In genomic region chr1:179096993-179097392, GRCm38 (mm10) we compare ENCODE assay signal across 22 mouse cellular contexts.
DNase-seq lines count a peak whose midpoint lies in the region; ATAC-seq and TF ChIP-seq lines count a peak whose summit lies in the region.
"Had no signal": no experiment of that assay in that cellular context is flagged by ENCODE, and none has a peak within 500 bp of the region (broad histone marks: within the 10 kb centered on the region; RNA-seq: fewer than 3 reads in every experiment).

No protein-coding gene starts in this region.

- 26% methylated on average over 8 of the region's 8 CpGs for WGBS in stomach, embryonic 14.5 days
- 42% methylated on average over 8 of the region's 8 CpGs for WGBS in stomach, postnatal 0 days
- WGBS in limb, embryonic 11.5 days: 14% methylated on average over 8 of the region's 8 CpGs

- peak; percentile 61; the same call in 1 of the 2 replicates for ATAC-seq in stomach, embryonic 14.5 days (ENCODE audit: insufficient number of reproducible peaks, insufficient read depth, low FRiP score, low read depth)
- no peak for ATAC-seq in stomach, postnatal 0 days (ENCODE audit: low FRiP score, low TSS enrichment)
- peak; percentile 61; the same call in 1 of the 2 replicates for ATAC-seq in limb, embryonic 11.5 days (ENCODE audit: insufficient number of reproducible peaks, low FRiP score, low TSS enrichment, low read depth)
- ATAC-seq: CD4-positive, CD25-positive, alpha-beta regulatory T cell, adult 4 months; forebrain, embryonic 15.5 days; inflammation-experienced regulatory T-cells, adult 6 months had no signal

- peaks cover 12% of the 10 kb centered on the region; the same call in 1 of the 2 replicates for H3K4me1 ChIP-seq in stomach, embryonic 14.5 days (ENCODE audit: control insufficient read depth, insufficient read depth, low read length)
- no peaks in the 10 kb centered on the region for H3K4me1 ChIP-seq in stomach, postnatal 0 days (replicated peaks; ENCODE audit: control insufficient read depth, insufficient read depth)
- H3K4me1 ChIP-seq in limb, embryonic 11.5 days (ENCODE audit: control insufficient read depth, insufficient read depth, low read length): peaks cover 26% of the 10 kb centered on the region
- H3K4me1 ChIP-seq: forebrain, embryonic 15.5 days; lung, embryonic 15.5 days had no signal

- H3K36me3 ChIP-seq in stomach, embryonic 14.5 days (ENCODE audit: control insufficient read depth, insufficient read depth, low read length): no peaks in the 10 kb centered on the region
- no peaks in the 10 kb centered on the region for H3K36me3 ChIP-seq in stomach, postnatal 0 days (ENCODE audit: control insufficient read depth, insufficient read depth, low read length)
- H3K36me3 ChIP-seq in limb, embryonic 11.5 days (ENCODE audit: control insufficient read depth, insufficient read depth, low read length): no peaks in the 10 kb centered on the region
- H3K36me3 ChIP-seq: forebrain, embryonic 15.5 days; heart, embryonic 10.5 days; hindbrain, embryonic 12.5 days; liver, embryonic 13.5 days; lung, embryonic 15.5 days had no signal

- peak overlapping the region; percentile 44 for H3K27ac ChIP-seq in stomach, embryonic 14.5 days (ENCODE audit: low read length)
- H3K27ac ChIP-seq in stomach, postnatal 0 days (replicated peaks): no peak overlapping the region
- peak overlapping the region; percentile 76 for H3K27ac ChIP-seq in limb, embryonic 11.5 days (replicated peaks; ENCODE audit: low read depth, low read length)
- H3K27ac ChIP-seq: forebrain, embryonic 15.5 days; gastrocnemius, adult 2 months; heart, embryonic 10.5 days; hindbrain, embryonic 12.5 days; liver, embryonic 13.5 days; lung, embryonic 15.5 days had no signal

- peak; percentile 46 for DNase-seq in embryo, embryonic 10.5 days (ENCODE audit: low spot score)
- DNase-seq in embryo, embryonic 9.5 days (ENCODE audit: extremely low spot score): no peak
- DNase-seq in stomach, postnatal 0 days (ENCODE audit: low spot score): no peak
- DNase-seq in limb, embryonic 11.5 days (ENCODE audit: low spot score): peak; percentile 60
- DNase-seq in layer of hippocampus, adult 9-10 months (ENCODE audit: low spot score): no peak
- DNase-seq in ovary, postnatal 14 days (ENCODE audit: low spot score): no peak
- no peak for DNase-seq in kidney, postnatal 10 days
- DNase-seq: cerebellum, adult 18-20 months; cerebellum, postnatal 25 days; gastrocnemius, adult 2 months; heart, postnatal 10 days; kidney, postnatal 4 days; liver, embryonic 13.5 days; lung, postnatal 4 days; thymus, postnatal 4 days had no signal

- H3K27me3 ChIP-seq in stomach, embryonic 14.5 days (ENCODE audit: control insufficient read depth, insufficient read depth, low read length): no peaks in the 10 kb centered on the region
- no peaks in the 10 kb centered on the region for H3K27me3 ChIP-seq in stomach, postnatal 0 days (ENCODE audit: control insufficient read depth, insufficient read depth, low read length)
- H3K27me3 ChIP-seq in limb, embryonic 11.5 days (ENCODE audit: control insufficient read depth, insufficient read depth, low read length): no peaks in the 10 kb centered on the region
- H3K27me3 ChIP-seq: forebrain, embryonic 15.5 days; hindbrain, embryonic 12.5 days; liver, embryonic 13.5 days; lung, embryonic 15.5 days had no signal

- H3K4me3 ChIP-seq in stomach, embryonic 14.5 days (ENCODE audit: low read depth, low read length): no peak overlapping the region
- no peak overlapping the region for H3K4me3 ChIP-seq in stomach, postnatal 0 days (ENCODE audit: low read depth, low read length)
- no peak overlapping the region for H3K4me3 ChIP-seq in limb, embryonic 11.5 days (ENCODE audit: low read depth, low read length)
- H3K4me3 ChIP-seq: forebrain, embryonic 15.5 days; gastrocnemius, adult 2 months; heart, embryonic 10.5 days; hindbrain, embryonic 12.5 days; liver, embryonic 13.5 days; lung, embryonic 15.5 days had no signal

- H3K4me2 ChIP-seq in stomach, embryonic 14.5 days (replicated peaks; ENCODE audit: low read depth, low read length): no peak overlapping the region
- no peak overlapping the region for H3K4me2 ChIP-seq in stomach, postnatal 0 days (replicated peaks; ENCODE audit: low read depth)
- H3K4me2 ChIP-seq in limb, embryonic 11.5 days (ENCODE audit: low read depth, severe bottlenecking): peak overlapping the region; percentile 36
- H3K4me2 ChIP-seq: forebrain, embryonic 15.5 days; hindbrain, embryonic 12.5 days; liver, embryonic 13.5 days; lung, embryonic 15.5 days had no signal

- H3K9me3 ChIP-seq in stomach, embryonic 14.5 days (ENCODE audit: control insufficient read depth, low read depth, low read length): no peaks in the 10 kb centered on the region
- no peaks in the 10 kb centered on the region for H3K9me3 ChIP-seq in stomach, postnatal 0 days (ENCODE audit: control insufficient read depth, low read length)
- H3K9me3 ChIP-seq in limb, embryonic 11.5 days (ENCODE audit: control insufficient read depth, low read length): no peaks in the 10 kb centered on the region
- H3K9me3 ChIP-seq: forebrain, embryonic 15.5 days; heart, embryonic 10.5 days; hindbrain, embryonic 12.5 days; liver, embryonic 13.5 days; lung, embryonic 15.5 days had no signal

- no peak for TF ChIP-seq EP300 in stomach, postnatal 0 days (optimal IDR thresholded peaks at IDR 0.05)

- H3K9ac ChIP-seq in stomach, embryonic 14.5 days (replicated peaks; ENCODE audit: low read depth, low read length): no peak overlapping the region
- H3K9ac ChIP-seq in stomach, postnatal 0 days (ENCODE audit: low read length): no peak overlapping the region
- H3K9ac ChIP-seq in limb, embryonic 11.5 days (ENCODE audit: low read length): no peak overlapping the region
- H3K9ac ChIP-seq: forebrain, embryonic 15.5 days; hindbrain, embryonic 12.5 days; liver, embryonic 13.5 days; lung, embryonic 15.5 days had no signal

- TF ChIP-seq CTCF in stomach, postnatal 0 days (IDR thresholded peaks at IDR 0.05; ENCODE audit: low read depth): no peak

Comparison
In these comparisons a context has a peak if more than half of its experiments do, and no peak if none do; other contexts are left out.
1. DNase-seq: peak in embryo, embryonic 10.5 days (single experiment) and limb, embryonic 11.5 days (single experiment); none in embryo, embryonic 9.5 days (single experiment), stomach, postnatal 0 days (single experiment), layer of hippocampus, adult 9-10 months (single experiment), ovary, postnatal 14 days (single experiment) and kidney, postnatal 10 days (single experiment).